Mouse (Mus musculus) layer of hippocampus, adult 8-10 months (tissue): ENCODE measurements around the gene Vmn1r103. TPM values are rescaled to one million over a fixed set of nuclear protein-coding genes. Genes with fewer than 3 reads are reported as not detected.
"Not testable (repeated sequence)": the region's sequence is repeated elsewhere in the genome, so short reads cannot be mapped to it uniquely, and the experiment has no call there.

Experiments used
- DNase-seq, 2 experiments: peaks; one replicate each; pipeline ENCODE4 v3.0.0; 2022; ENCODE audit warnings: low spot score in 2 of 2
- total RNA-seq, 4 experiments: library from RNA; stranded (reverse); gene quantifications; 2 replicates each; pipeline ENCODE4 v1.2.4; 2022

Gene Vmn1r103
- total RNA-seq: not detected

DNA sequence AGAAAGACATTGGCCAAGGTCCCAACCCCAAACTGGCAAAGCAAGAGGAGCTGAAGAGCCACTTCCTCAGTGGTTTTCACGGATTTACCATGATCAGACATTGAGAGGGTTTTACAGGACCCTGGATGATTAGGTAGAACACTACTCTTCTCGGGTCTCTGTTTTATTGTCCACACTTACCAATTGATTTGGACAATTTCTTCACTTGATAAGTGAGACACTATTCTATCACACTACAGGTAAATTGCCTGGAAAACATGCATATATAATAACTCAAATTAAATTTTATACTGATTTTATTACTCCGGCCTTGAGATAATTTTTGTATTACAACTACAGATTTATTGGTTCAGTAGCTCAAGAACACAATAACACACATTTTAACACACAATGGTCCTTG is at the start of gene Vmn1r103:
TSS of gene Vmn1r103 (minus strand) at position 101 of the 400 bp plus-strand sequence.
- DNase-seq: not testable (repeated sequence)

DNA sequence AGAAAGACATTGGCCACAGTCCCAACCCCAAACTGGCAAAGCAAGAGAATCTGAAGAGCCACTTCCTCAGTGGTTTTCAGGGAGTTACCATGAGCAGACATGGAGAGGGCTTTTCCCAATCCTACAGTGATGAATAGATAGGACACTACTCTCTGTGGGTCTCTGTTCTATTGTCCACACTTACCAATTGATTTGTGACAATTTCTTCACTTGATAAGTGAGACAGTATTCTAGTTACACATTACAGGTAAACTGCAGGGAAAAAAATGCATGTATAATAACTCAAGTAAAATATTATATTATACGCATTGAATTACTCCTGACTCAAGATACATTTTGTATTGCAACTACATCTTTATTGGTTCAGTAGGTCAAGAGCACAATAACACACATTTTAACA is 35.3 kb upstream of the Vmn1r103 start, which contains the start of gene Gm5726:
TSS of gene Gm5726 (minus strand) at position 101 of the 400 bp plus-strand sequence.
- DNase-seq: not testable (repeated sequence)

DNA sequence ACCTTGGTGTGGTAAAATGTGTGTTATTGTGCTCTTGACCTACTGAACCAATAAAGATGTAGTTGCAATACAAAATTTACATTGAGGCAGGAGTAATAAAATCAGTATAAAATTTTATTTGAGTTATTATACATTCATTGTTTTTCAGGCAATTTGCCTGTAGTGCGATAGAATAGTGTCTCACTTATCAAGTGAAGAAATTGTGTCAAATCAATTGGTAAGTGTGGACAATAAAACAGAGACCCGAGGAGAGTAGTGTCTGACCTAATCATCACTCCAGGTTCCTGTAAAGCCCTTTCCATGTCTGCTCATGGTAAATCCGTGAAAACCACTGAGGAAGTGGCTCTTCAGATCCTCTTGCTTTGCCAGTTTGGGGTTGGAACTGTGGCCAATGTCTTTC is 23.2 kb upstream of the Vmn1r103 start, which contains the start of gene Vmn1r104:
TSS of gene Vmn1r104 (plus strand) at position 301 of the 400 bp plus-strand sequence.
- not testable (repeated sequence) for DNase-seq

DNA sequence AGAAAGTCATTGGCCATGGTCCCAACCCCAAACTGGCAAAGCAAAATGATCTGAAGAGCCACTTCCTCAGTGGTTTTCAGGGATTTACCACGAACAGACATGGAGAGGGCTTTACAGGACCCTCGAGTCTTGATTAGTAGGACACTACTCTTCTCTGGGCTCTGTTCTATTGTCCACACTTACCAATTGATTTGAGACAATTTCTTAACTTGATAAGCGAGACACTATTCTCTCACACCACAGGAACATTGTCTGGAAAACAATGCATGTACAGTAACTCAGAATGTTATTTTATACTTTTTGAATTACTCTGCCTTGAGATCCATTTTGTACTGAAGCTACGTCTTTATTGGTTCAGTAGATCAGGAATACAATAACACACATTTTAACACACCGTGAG is 35.5 kb downstream of the Vmn1r103 start, which contains the start of gene Gm10670:
TSS of gene Gm10670 (minus strand) at position 101 of the 400 bp plus-strand sequence.
- not testable (repeated sequence) for DNase-seq

Other genes with a start within 250 kb of the Vmn1r103 start
- gene Gm5890, start 247.7 kb downstream of the Vmn1r103 start, total RNA-seq: not detected
- not detected for gene Gm4133, start 176.5 kb downstream of the Vmn1r103 start, total RNA-seq
- gene Gm5728, start 135.1 kb downstream of the Vmn1r103 start, total RNA-seq: not detected
- not detected for gene Vmn1r100, start 92.6 kb downstream of the Vmn1r103 start, total RNA-seq
- not detected for gene Vmn1r101, start 67.9 kb downstream of the Vmn1r103 start, total RNA-seq
- gene Gm10670, start 35.6 kb downstream of the Vmn1r103 start, total RNA-seq: not detected
- gene Vmn1r104, start 23.3 kb upstream of the Vmn1r103 start, total RNA-seq: not detected
- not detected for gene Gm5726, start 35.2 kb upstream of the Vmn1r103 start, total RNA-seq
- not detected for gene Gm4141, start 65.7 kb upstream of the Vmn1r103 start, total RNA-seq
- not detected for gene Gm4513, start 88.5 kb upstream of the Vmn1r103 start, total RNA-seq
- gene Vmn1r107, start 158.4 kb upstream of the Vmn1r103 start, total RNA-seq: not detected
- gene Vmn1r111, start 192.7 kb upstream of the Vmn1r103 start, total RNA-seq: not detected
- not detected for gene Gm10668, start 220.1 kb upstream of the Vmn1r103 start, total RNA-seq